Mouse (Mus musculus) central nervous system, embryonic 14 days (tissue): ENCODE data around the gene Car15. TPM values are rescaled to one million over a fixed set of nuclear protein-coding genes. Genes with fewer than 3 reads are reported as not detected.

Experiments
- polyA plus RNA-seq: library from polyadenylated mRNA; depleted of rRNA; stranded (reverse); fragments of >200 nt; gene quantifications from 2 replicates; pipeline ENCODE4 v1.2.3, GENCODE M21; 2012; rRNA removed

Car15 gene
- 13.6 and 15.8 TPM in 2 replicates for polyA plus RNA-seq

DNA sequence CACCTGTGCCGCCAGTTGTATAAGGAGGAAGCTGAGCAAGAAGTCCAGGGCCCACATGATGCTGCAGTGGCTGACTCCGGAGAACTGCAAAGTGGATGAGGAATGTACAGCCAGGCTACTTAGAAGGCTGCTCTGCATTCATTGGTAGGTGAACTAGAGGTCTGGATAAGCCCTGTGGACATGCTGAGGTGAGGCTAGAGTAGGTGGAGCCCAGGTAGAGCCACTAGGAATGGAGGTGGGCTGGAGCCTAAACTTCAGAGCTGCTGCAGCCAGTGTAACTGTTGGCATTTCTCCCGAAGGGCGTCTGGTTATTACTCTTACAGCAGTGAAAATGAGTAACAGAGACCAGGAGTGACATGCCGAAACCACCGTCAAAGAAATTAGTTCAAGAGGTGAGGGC, at the start of gene Car15:
Gene Car15, minus strand, starts transcription at position 314 of the 400 bp plus-strand sequence.

DNA sequence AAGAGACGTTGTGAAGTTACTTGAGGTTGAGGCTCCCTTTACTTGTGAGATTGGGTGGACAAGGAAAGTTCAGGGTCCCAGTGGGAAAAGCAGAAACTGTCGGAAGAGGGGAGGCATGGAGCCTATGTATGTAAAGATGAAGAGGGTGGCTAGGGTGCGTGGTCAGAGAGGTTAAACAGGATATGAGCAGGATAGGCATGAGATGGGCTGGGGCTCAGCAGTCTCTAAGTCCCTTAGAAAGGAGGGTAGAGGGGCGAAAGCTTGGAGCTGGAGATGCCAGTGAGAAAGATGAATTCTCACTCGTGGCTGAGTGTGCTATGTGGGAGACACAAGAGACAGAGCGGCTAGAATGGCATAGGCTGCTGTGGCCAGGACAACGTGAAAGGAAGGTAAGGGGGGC, 5.3 kb downstream of the Car15 start, which contains the start of gene B830017H08Rik:
Gene B830017H08Rik, plus strand, starts transcription at position 301 of the 400 bp plus-strand sequence.

DNA sequence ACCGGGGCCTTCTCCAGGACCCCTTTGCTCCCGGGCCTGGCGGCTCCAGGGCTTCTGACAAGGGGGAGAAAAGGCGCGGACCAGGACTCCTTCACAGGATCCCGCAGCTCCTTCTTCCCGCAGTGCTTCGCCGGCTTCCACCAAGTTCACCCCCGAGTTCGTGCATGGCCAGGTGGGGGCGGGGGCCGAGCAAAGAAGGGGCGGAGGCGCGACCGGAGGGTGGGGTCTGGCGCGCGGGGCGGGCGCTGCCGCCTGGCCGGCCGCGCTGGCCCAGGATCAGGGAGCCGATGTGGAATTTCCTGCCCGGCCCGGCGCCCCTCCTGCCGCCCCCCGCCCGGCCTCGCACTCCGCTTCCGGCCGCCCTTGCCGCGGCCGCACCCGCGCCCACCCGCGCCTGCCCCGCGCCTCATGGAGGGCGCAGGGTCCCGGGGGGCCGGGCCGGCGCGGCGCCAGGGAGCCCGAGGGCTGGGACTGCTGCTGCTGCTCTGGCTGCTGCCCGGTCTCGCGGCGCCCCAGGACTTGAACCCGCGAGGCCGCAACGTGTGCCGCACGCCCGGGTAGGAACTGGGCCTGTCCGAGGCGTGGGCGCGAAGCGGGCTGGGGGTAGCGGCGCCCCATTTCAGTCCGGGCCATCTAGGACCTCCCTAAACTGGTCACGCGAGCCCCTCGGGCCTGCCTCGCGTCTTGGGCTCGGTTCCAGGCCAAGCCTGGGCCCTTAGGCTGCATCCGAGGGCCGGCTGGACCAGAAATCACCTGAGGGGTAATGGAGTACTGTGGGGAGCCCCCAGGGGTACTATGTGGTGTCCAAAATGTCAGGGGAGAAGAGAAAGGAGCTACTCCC, 41.0 kb downstream of the Car15 start, which contains the start of gene Scarf2:
Gene Scarf2, plus strand, starts transcription at position 312 of the 841 bp plus-strand sequence.

Other genes starting within 250 kb of the Car15 start
- gene Smpd4, start 219.0 kb downstream of the Car15 start, polyA plus RNA-seq = 96.9 and 97.1 TPM in 2 replicates
- 7.2 and 8.7 TPM in 2 replicates for gene Ccdc74a, start 191.9 kb downstream of the Car15 start, polyA plus RNA-seq
- 66.0 and 74.6 TPM in 2 replicates for gene Med15, start 105.5 kb downstream of the Car15 start, polyA plus RNA-seq
- 87.9 and 99.2 TPM in 2 replicates for gene Klhl22, start 78.7 kb downstream of the Car15 start, polyA plus RNA-seq
- 13.9 and 53.3 TPM in 2 replicates for gene Scarf2, start 41.1 kb downstream of the Car15 start, polyA plus RNA-seq
- gene B830017H08Rik, start 5.2 kb downstream of the Car15 start, polyA plus RNA-seq = 2.3 and 3.5 TPM in 2 replicates
- gene Gm20518, start 53.3 kb upstream of the Car15 start, polyA plus RNA-seq = 2.5 and 2.7 TPM in 2 replicates
- gene Tssk1, start 55.9 kb upstream of the Car15 start, polyA plus RNA-seq = 0.08 and 0.09 TPM in 2 replicates
- 110 and 113 TPM in 2 replicates for gene Dgcr2, start 60.2 kb upstream of the Car15 start, polyA plus RNA-seq
- 0.11 TPM in 1 of 2 replicates, not detected in the other for gene Tssk2, start 60.3 kb upstream of the Car15 start, polyA plus RNA-seq
- 53.4 and 53.6 TPM in 2 replicates for gene Ess2, start 73.0 kb upstream of the Car15 start, polyA plus RNA-seq
- 0.38 and 0.84 TPM in 2 replicates for gene Gsc2, start 76.7 kb upstream of the Car15 start, polyA plus RNA-seq
- 105 TPM in 2 replicates for gene Slc25a1, start 89.9 kb upstream of the Car15 start, polyA plus RNA-seq
- not detected in 2 replicates for gene Vpreb2, start 142.1 kb upstream of the Car15 start, polyA plus RNA-seq
- 111 and 118 TPM in 2 replicates for gene Dgcr6, start 214.5 kb upstream of the Car15 start, polyA plus RNA-seq